Mouse (Mus musculus) CH12.LX (cell line): Measurements from ENCODE around the gene Rdh16f2. TPM values are rescaled to one million over a fixed set of nuclear protein-coding genes. Genes with fewer than 3 reads are reported as not detected.
"Not testable (repeated sequence)": the region's sequence is repeated elsewhere in the genome, so short reads cannot be mapped to it uniquely, and the experiment has no call there.

Experiments
- DNase-seq: peaks from one replicate; pipeline ENCODE4 v3.0.0-alpha.2; 2013; ENCODE audit errors: extremely low read depth
- H3K27ac ChIP-seq: 2 replicates; pipeline ENCODE4 v1.5.1; 2012; ENCODE audit warnings: low read depth, mild to moderate bottlenecking, control low read depth, moderate library complexity; ENCODE audit not compliant: insufficient read depth
- H3K27me3 ChIP-seq: replicated peaks from 2 replicates; pipeline ENCODE3; 2012; ENCODE audit warnings: inconsistent platforms
- H3K36me3 ChIP-seq, 2 experiments: replicated peaks in 1 of 2; 2 replicates each; pipeline versions ENCODE3 to v1.6.1; 2012; ENCODE audit warnings: inconsistent platforms in 1 of 2, low read length in 1 of 2, mild to moderate bottlenecking in 1 of 2, mixed read lengths in 1 of 2, moderate library complexity in 1 of 2; ENCODE audit not compliant: control insufficient read depth in 1 of 2, insufficient read depth in 1 of 2
- H3K4me1 ChIP-seq, 2 experiments: 2 replicates each; pipeline ENCODE4 v1.6.1; 2012; ENCODE audit warnings: inconsistent platforms in 1 of 2, moderate library complexity in 1 of 2; ENCODE audit not compliant: insufficient read depth in 2 of 2, control insufficient read depth in 1 of 2
- H3K4me2 ChIP-seq: 2 replicates; pipeline ENCODE4 v1.6.1; 2012; ENCODE audit warnings: low read depth, mild to moderate bottlenecking, control low read depth; ENCODE audit not compliant: poor library complexity, insufficient read depth, severe bottlenecking
- H3K4me3 ChIP-seq, 3 experiments: fragments of 150-350 bp in 1 of 3; sonication (generic) in 1 of 3; replicated peaks in 1 of 3; 2 replicates each; pipeline versions ENCODE3 to v1.5.1; 2011 to 2012; ENCODE audit warnings: low read depth in 2 of 3, low read length in 2 of 3, mild to moderate bottlenecking in 2 of 3, moderate library complexity in 2 of 3, control low read depth in 1 of 3, improper control_type of control experiment in 1 of 3, inconsistent platforms in 1 of 3, mixed read lengths in 1 of 3; ENCODE audit not compliant: poor library complexity in 1 of 3
- H3K79me2 ChIP-seq: replicated peaks from 2 replicates; pipeline ENCODE4 v1.6.1; 2012; ENCODE audit warnings: mild to moderate bottlenecking, moderate library complexity; ENCODE audit not compliant: control insufficient read depth, poor library complexity, insufficient read depth, severe bottlenecking; ENCODE audit errors: extremely low read depth
- H3K9ac ChIP-seq: 2 replicates; pipeline ENCODE4 v1.6.1; 2012; ENCODE audit warnings: low read depth, mild to moderate bottlenecking, control low read depth, moderate library complexity; ENCODE audit not compliant: insufficient read depth
- H3K9me3 ChIP-seq: replicated peaks from 2 replicates; pipeline ENCODE3; 2012; ENCODE audit warnings: low read length, inconsistent platforms, mixed read lengths
- E2F4 ChIP-seq: IDR thresholded peaks from 2 replicates; pipeline ENCODE4 v1.6.1; 2011; ENCODE audit warnings: low read depth, low read length, improper control_type of control experiment; ENCODE audit not compliant: insufficient replicate concordance
- MEF2A ChIP-seq: IDR thresholded peaks from 2 replicates; pipeline ENCODE4 v1.6.1; 2014; ENCODE audit warnings: low read depth, mild to moderate bottlenecking, inconsistent platforms, low read length, improper control_type of control experiment, borderline replicate concordance
- MXI1 ChIP-seq: IDR thresholded peaks from 2 replicates; pipeline ENCODE4 v1.6.1; 2011; ENCODE audit warnings: mild to moderate bottlenecking, low read depth, low read length, improper control_type of control experiment
- SMC3 ChIP-seq: IDR thresholded peaks from 2 replicates; pipeline ENCODE4 v1.6.1; 2011; ENCODE audit warnings: low read depth, low read length, improper control_type of control experiment
- ZKSCAN1 ChIP-seq: IDR thresholded peaks from 2 replicates; pipeline ENCODE4 v1.6.1; 2012; ENCODE audit warnings: low read depth, inconsistent platforms, low read length, improper control_type of control experiment, borderline replicate concordance
- dilution Hi-C: fragments of 300-500 bp; cut with MboI; formaldehyde crosslinking; loops from 2 replicates; pipeline ENCODE4 v1.14.3; 2020; ENCODE audit warnings: low sequenced_read_pairs; ENCODE audit not compliant: extremely low pct_unique_long_range_greater_than_20kb, extremely low pct_ligation_motif_present
- in situ Hi-C: fragments of 300-500 bp; cut with MboI; formaldehyde crosslinking; loops from 3 replicates; pipeline ENCODE4 v1.14.3; 2019; ENCODE audit warnings: low sequenced_read_pairs, low pct_ligation_motif_present, low pct_unique_long_range_greater_than_20kb, mixed read lengths
- polyA plus RNA-seq: library from polyadenylated mRNA; unstranded; fragments of >175 nt; gene quantifications from 2 replicates; pipeline ENCODE4 v1.2.1, GENCODE M21; 2012; ENCODE audit warnings: low read depth; ENCODE audit not compliant: insufficient read length
- total RNA-seq, 2 experiments: library from RNA; depleted of rRNA; stranded (reverse); fragments of 300-350 nt in 1 of 2; fragments of >200 nt in 1 of 2; gene quantifications; 2 replicates each; pipeline ENCODE4 v1.2.3; 2012 to 2014

The Rdh16f2 gene
- total and polyA plus RNA-seq, 3 experiments, result not detected

DNA sequence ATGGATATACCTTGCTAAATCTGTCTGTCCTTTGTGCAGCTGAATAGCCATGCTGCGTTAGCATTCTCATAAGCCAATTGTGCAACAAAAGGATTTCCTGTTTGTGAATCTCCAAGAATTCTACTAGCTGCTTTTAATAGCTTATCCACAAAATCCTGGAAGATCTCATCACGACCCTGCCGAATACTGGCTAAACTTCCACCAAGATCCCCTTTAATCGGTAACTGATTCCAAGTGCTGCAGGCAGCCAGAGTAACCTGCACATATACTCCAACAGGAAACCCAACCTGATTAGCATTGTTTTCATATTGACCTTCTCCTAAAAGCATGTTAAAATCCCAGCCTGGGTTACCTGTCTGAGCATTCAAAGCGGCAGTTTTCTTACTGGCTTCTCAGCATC, 31.0 kb upstream of the Rdh16f2 start:
- in situ Hi-C loops (no loop called here), dilution Hi-C loops (no loop called here)
- no peak overlapping the region for H3K27ac ChIP-seq
- no peak for DNase-seq
- H3K4me3 ChIP-seq, result no peak overlapping the region
- H3K9ac ChIP-seq, result no peak overlapping the region
- peaks cover 12% of the 10 kb centered on the region for H3K9me3 ChIP-seq
- no peaks in the 10 kb centered on the region for H3K36me3 ChIP-seq
- TF ChIP-seq SMC3 (no peak), ZKSCAN1 (no peak), E2F4 (no peak)
- H3K4me2 ChIP-seq, result no peak overlapping the region
- H3K27me3 ChIP-seq, result peaks cover 26% of the 10 kb centered on the region
- H3K79me2 ChIP-seq, result no peaks in the 10 kb centered on the region
- H3K4me1 ChIP-seq, result no peaks in the 10 kb centered on the region

DNA sequence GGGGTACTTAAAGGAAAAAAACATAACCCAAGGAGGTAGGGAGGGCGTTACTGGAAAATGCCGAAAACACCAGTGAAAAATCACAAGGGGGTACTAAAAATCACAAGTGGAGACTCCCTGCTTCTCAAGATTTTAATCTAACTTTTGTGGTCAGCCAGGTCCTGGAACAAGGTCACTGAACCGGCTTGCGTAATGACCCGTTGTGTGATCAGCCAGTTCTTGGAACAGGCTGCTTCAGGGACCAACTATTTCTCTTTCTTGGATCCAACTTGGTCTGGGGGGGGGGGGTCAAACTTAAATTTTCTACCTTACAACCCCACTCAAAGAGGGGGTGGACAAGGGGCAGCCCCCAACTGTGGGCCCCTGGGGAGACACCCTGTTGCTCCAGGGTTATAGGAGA, 28.5 kb upstream of the Rdh16f2 start:
- H3K4me1 ChIP-seq, H3K79me2 ChIP-seq, H3K27ac ChIP-seq, H3K9ac ChIP-seq, H3K4me3 ChIP-seq, in situ Hi-C loops, dilution Hi-C loops, H3K4me2 ChIP-seq, H3K36me3 ChIP-seq, DNase-seq: not testable (repeated sequence)
- H3K9me3 ChIP-seq, result peaks cover 12% of the 10 kb centered on the region
- H3K27me3 ChIP-seq, result peaks cover 41% of the 10 kb centered on the region

GRCm38 (mm10) chr10:127838539-127838938, 27.7 kb upstream of the Rdh16f2 start:
- Histone ChIP-seq H3K4me3 (no peak overlapping the region), H3K27ac (no peak overlapping the region), H3K9ac (no peak overlapping the region), H3K27me3 (peaks cover 48% of the 10 kb centered on the region), H3K36me3 (no peaks in the 10 kb centered on the region)
- in situ Hi-C loops (no loop called here), dilution Hi-C loops (no loop called here)
- DNase-seq, result no peak
- no peak for TF ChIP-seq MEF2A
- TF ChIP-seq, all 38 proteins: peak for 0
- peaks cover 12% of the 10 kb centered on the region for H3K9me3 ChIP-seq
- H3K4me2 ChIP-seq, result no peak overlapping the region
- no peaks in the 10 kb centered on the region for H3K79me2 ChIP-seq
- no peaks in the 10 kb centered on the region for H3K4me1 ChIP-seq

- Histone ChIP-seq H3K36me3 (no peaks in the 10 kb centered on the region), H3K4me2 (no peak overlapping the region), H3K27me3 (peaks cover 45% of the 10 kb centered on the region), H3K9me3 (peaks cover 12% of the 10 kb centered on the region), H3K27ac (no peak overlapping the region), H3K4me1 (no peaks in the 10 kb centered on the region), H3K4me3 (no peak overlapping the region), H3K9ac (no peak overlapping the region), H3K79me2 (no peaks in the 10 kb centered on the region)
- dilution Hi-C loops, result no loop called here
- no peak for DNase-seq
- TF ChIP-seq MXI1, result no peak
- in situ Hi-C loops, result loop anchor here (5.0 kb wide), 1 partner anchor 57 kb away; the partner anchor contains the start of gene Sdr9c7
Observed at GRCm38 (mm10) chr10:127840776-127841175, 25.5 kb upstream of the Rdh16f2 start.

- H3K79me2 ChIP-seq, DNase-seq, H3K27ac ChIP-seq, H3K4me3 ChIP-seq, in situ Hi-C loops, dilution Hi-C loops, H3K4me2 ChIP-seq, H3K9ac ChIP-seq, H3K4me1 ChIP-seq, H3K36me3 ChIP-seq: not testable (repeated sequence)
- H3K9me3 ChIP-seq, result peaks cover 13% of the 10 kb centered on the region
- peaks cover 40% of the 10 kb centered on the region for H3K27me3 ChIP-seq
Observed at GRCm38 (mm10) chr10:127845945-127846344, 20.3 kb upstream of the Rdh16f2 start.
